Mouse (Mus musculus) Muller cell, postnatal 12 days (primary cell): ENCODE measurements at regions not wholly inside any gene's neighbourhood (a gene's known extent, or its start where the extent isn't known, plus 50 kb on each side); places are given as distances from the start of the nearest gene placed in this dataset.

Source experiments
- DNase-seq: peaks from one replicate; pipeline ENCODE4 v3.0.0-alpha.2; 2015; ENCODE audit errors: inconsistent ontology term

GRCm38 (mm10) chr11:95198196-95198595 is 52.1 kb upstream of the Dlx4 start:
- DNase-seq: no peak

GRCm38 (mm10) chr11:95200971-95201370 is 54.9 kb upstream of the Dlx4 start:
- no peak for DNase-seq

- DNase-seq: peak; percentile 63
These were observed 50.9 kb upstream of the Tac4 start for GRCm38 (mm10) chr11:95210185-95211030.

- peak; percentile 19 for DNase-seq
These were observed 50.3 kb upstream of the Tac4 start for GRCm38 (mm10) chr11:95211031-95211425.
